Mouse (Mus musculus) cerebellum, adult 8-10 months (tissue): ENCODE measurements at regions not wholly inside any gene's neighbourhood (a gene's known extent, or its start where the extent isn't known, plus 50 kb on each side); places are given as distances from the start of the nearest gene placed in this dataset.

Source experiments
- DNase-seq: peaks from one replicate; pipeline ENCODE4 v3.0.0; 2022

- no peak for DNase-seq
These were observed 88.5 kb downstream of the E330014E10Rik start for GRCm38 (mm10) chr5:95864252-95864651.

- DNase-seq, result no peak
These were observed 89.1 kb downstream of the E330014E10Rik start for GRCm38 (mm10) chr5:95864725-95865492.

- no peak for DNase-seq
These were observed 89.7 kb downstream of the E330014E10Rik start for GRCm38 (mm10) chr5:95865516-95865915.

DNA sequence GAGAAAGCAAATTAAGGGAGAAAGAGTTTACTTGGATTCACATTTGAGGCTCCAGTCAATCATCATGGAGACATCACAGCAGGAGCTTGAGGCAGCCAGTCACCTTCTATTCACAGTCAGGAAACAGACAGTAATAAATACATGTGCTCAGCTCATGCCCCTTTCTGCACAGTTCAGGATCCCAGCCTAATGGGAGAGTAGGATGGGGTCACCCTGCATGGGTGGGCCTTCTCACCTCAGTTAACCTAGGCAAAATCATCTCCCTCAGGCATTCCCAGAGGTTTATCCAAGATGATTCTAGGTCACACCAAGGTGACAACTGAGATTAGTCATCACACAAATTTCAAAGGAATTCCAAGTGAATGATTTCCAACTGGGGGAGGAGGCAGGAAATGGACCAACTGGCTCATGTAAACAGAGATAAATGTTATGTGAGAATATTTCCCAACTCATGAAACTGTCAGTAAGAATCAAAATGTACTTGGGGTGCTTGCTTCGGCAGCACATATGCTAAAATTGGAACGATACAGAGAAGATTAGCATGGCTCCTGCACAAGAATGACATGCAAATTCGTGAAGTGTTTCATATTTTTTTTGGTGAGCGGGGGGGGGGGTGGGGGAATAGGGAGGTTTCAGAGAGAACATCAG lies 89.8 kb upstream of the Cxcl13 start:
- no peak for DNase-seq

DNA sequence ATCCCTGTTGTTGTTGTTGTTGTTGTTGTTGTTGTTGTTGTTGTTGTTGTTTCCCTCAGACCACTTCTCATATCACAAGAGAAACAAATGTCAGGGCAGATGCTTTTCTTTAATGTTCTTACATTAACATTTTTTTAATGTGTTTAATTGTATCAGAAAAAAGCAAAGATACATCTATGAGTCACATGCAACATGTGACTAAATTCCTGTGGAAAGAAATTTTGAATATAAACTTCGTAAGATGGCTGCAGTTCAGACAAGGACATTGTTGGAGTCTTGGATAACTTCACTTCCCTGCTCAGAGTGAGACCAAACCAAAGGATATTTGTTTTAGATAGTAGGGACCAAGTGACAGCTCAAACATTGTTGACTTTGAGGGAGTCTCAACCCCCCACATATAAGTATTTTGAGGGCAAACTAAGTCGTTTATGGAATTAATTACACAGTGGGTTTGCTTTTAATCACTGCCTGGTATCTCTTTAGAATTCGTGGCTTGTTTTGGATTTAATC lies 86.4 kb upstream of the Cxcl13 start:
- DNase-seq, result no peak

DNA sequence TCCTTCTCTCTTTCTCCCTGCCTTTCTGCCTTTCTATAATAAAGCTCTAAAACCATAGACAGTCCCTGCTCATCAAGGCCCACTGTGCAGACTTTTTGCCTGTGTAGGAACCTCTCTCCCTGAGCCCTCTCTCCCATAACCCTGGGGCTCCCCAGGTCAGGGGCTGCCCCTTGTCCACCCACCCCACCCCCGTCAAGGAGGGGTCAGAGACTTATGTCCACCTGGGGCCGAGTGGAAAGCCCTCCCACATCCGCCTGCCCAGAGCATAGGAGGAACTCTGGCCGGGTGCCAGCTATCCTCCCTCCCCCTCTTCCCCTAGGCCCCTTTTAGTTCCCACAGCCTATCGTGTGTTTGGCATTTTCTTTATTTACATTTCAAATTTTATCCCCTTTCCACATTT lies 81.8 kb upstream of the Cxcl13 start:
- no peak for DNase-seq

- DNase-seq, result peak; percentile 19
These were observed 75.8 kb upstream of the Cxcl13 start for GRCm38 (mm10) chr5:95880914-95881313.
